Mouse (Mus musculus) stomach, embryonic 14.5 days (tissue): ENCODE results near the gene D6Ertd527e. TPM values are rescaled to one million over a fixed set of nuclear protein-coding genes. Genes with fewer than 3 reads are reported as not detected.

ENCODE experiments used
- ATAC-seq: fragments of 200-750 bp; cut with Nextera tagmentation; 2 replicates; pipeline ENCODE4 v1.8.0; 2017; ENCODE audit warnings: low read depth, moderate TSS enrichment; ENCODE audit not compliant: insufficient number of reproducible peaks, insufficient read depth, low FRiP score
- H3K27ac ChIP-seq: fragments of 300-500 bp; sonication (generic); 2 replicates; pipeline ENCODE4 v1.5.1; 2014; ENCODE audit warnings: mild to moderate bottlenecking, low read length, moderate library complexity, mixed read lengths
- H3K27me3 ChIP-seq: fragments of 300-500 bp; sonication (generic); 2 replicates; pipeline ENCODE4 v1.6.1; 2014; ENCODE audit warnings: low read length, control low read depth, mixed read lengths; ENCODE audit not compliant: control insufficient read depth, insufficient read depth
- H3K36me3 ChIP-seq: fragments of 300-500 bp; sonication (generic); 2 replicates; pipeline ENCODE4 v1.6.1; 2014; ENCODE audit warnings: mild to moderate bottlenecking, control low read depth, low read length, moderate library complexity, mixed read lengths; ENCODE audit not compliant: control insufficient read depth, insufficient read depth
- H3K4me1 ChIP-seq: fragments of 300-500 bp; sonication (generic); 2 replicates; pipeline ENCODE4 v1.6.1; 2014; ENCODE audit warnings: low read length, control low read depth, mixed read lengths; ENCODE audit not compliant: control insufficient read depth, insufficient read depth
- H3K4me2 ChIP-seq: fragments of 300-500 bp; sonication (generic); replicated peaks from 2 replicates; pipeline ENCODE4 v1.6.1; 2014; ENCODE audit warnings: low read depth, low read length, control low read depth
- H3K4me3 ChIP-seq: fragments of 300-500 bp; sonication (generic); 2 replicates; pipeline ENCODE4 v1.5.1; 2014; ENCODE audit warnings: low read depth, low read length, control low read depth
- H3K9ac ChIP-seq: fragments of 300-500 bp; sonication (generic); replicated peaks from 2 replicates; pipeline ENCODE4 v1.6.1; 2014; ENCODE audit warnings: low read depth, mild to moderate bottlenecking, control low read depth, low read length, moderate library complexity, mixed read lengths
- H3K9me3 ChIP-seq: fragments of 300-500 bp; sonication (generic); 2 replicates; pipeline ENCODE4 v1.6.1; 2016; ENCODE audit warnings: low read depth, low read length, control low read depth; ENCODE audit not compliant: control insufficient read depth
- WGBS: fragments of 180-500 bp; shearing (Covaris S2); extraction: QIAGEN DNeasy Blood & Tissue Kit; methylation state at CpG from one replicate; pipeline ENCODE4 v1.1.7; 2014; 5-methylcytosine and 5-hydroxymethylcytosine counted together
- polyA plus RNA-seq: library from polyadenylated mRNA; unstranded; fragments of >200 nt; fragmentation: Nextera tagmentation; extraction: Ambion mirVana; gene quantifications from 2 replicates; pipeline ENCODE4 v1.2.1, GENCODE M21; 2014

The D6Ertd527e gene
- polyA plus RNA-seq, 1 experiment from 2014 or later = 0.29 TPM

DNA sequence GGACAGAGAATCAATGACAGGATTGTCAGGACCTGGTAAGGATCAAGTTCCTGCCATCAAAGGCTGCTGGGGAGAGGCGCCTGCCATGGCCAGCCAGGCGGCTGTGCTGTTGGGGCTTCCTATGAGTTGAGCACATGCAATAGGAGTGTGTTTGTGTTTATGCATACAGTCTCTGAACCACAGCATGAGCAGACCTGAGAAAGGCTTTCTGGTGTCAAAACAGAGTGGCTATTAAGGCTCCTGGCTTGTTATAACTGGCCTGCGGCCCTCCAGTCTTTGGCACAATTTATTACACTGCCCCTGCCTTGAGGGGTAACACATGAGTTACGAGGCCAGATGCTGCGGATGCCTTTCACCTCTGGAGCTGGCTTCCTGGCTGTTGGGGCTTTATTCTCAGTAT lies 55.6 kb downstream of the D6Ertd527e start:
- ATAC-seq = no peak
- Histone ChIP-seq H3K27ac (no peak overlapping the region), H3K9ac (no peak overlapping the region), H3K36me3 (no peaks in the 10 kb centered on the region; the same call in 1 of the 2 replicates), H3K4me1 (no peaks in the 10 kb centered on the region), H3K4me2 (no peak overlapping the region), H3K9me3 (no peaks in the 10 kb centered on the region), H3K4me3 (no peak overlapping the region), H3K27me3 (no peaks in the 10 kb centered on the region)
- 76% methylated on average over 5 of the region's 5 CpGs for WGBS

DNA sequence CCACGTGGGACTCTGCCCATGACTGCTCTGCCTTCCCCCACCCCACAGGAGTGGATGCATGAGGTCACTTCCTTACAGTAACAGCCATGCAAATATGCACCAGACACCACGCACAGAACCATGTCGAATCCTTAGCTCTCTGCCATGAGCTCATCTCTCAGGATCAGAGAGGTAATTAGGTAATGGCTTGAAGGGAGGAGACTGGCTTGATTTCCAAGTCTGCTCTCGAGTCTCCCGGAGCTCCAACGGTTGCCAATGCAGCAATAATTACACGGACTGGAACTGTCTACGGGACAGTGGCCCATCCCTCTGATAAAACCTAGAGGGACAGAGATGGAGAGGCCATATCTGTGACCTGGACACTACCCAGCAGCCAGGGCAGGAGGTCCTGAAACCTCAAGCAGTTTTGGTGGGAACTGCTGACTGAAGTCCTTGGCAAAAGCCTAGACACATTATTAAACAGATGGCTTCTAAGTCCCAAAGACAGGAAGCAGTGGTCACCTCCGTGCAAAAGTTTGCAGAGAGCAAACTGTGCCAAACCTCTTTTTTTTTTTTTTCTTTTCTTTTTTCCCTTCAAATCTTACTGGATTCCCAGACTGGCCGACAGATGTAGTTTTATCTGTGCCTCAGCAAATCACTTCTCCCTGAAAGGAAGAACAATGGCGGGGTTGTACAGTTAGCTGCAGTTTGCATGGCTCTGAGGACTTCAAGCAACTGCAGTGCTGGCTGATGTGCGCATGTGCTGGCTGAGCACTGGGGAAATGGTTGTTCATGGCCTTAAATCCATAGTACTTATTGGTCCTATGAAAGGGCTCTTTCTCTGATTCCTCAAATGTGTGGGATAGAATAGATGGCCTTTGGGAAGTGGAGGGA lies 57.1 kb downstream of the D6Ertd527e start:
- WGBS = 64% methylated on average over 12 of the region's 12 CpGs
- no peak overlapping the region for H3K9ac ChIP-seq
- no peak overlapping the region for H3K4me3 ChIP-seq
- no peak overlapping the region for H3K4me2 ChIP-seq
- no peaks in the 10 kb centered on the region for H3K4me1 ChIP-seq
- no peaks in the 10 kb centered on the region for H3K27me3 ChIP-seq
- no peak for ATAC-seq
- no peak overlapping the region for H3K27ac ChIP-seq
- no peaks in the 10 kb centered on the region for H3K9me3 ChIP-seq
- H3K36me3 ChIP-seq = no peaks in the 10 kb centered on the region; the same call in 1 of the 2 replicates

Other genes with a start within 250 kb of the D6Ertd527e start
- gene Nfu1, start 95.5 kb upstream of the D6Ertd527e start, polyA plus RNA-seq = 100 and 108 TPM in 2 replicates
- 31.9 and 32.8 TPM in 2 replicates for gene Gfpt1, start 61.9 kb upstream of the D6Ertd527e start, polyA plus RNA-seq
- 13.5 and 14.4 TPM in 2 replicates for gene Antxr1, start 231.1 kb downstream of the D6Ertd527e start, polyA plus RNA-seq
- 0.59 and 0.95 TPM in 2 replicates for gene Gkn1, start 246.2 kb downstream of the D6Ertd527e start, polyA plus RNA-seq